Mouse (Mus musculus) B cell, adult (primary cell): Measurements from ENCODE around the gene A230072I06Rik. TPM values are rescaled to one million over a fixed set of nuclear protein-coding genes. Genes with fewer than 3 reads are reported as not detected.

Source experiments
- total RNA-seq: library from RNA; stranded (reverse); gene quantifications from 4 replicates; pipeline ENCODE4 v1.2.4, GENCODE M21; 2023; ENCODE audit not compliant: inconsistent age

Gene A230072I06Rik
- total RNA-seq: not detected in 4 replicates

DNA sequence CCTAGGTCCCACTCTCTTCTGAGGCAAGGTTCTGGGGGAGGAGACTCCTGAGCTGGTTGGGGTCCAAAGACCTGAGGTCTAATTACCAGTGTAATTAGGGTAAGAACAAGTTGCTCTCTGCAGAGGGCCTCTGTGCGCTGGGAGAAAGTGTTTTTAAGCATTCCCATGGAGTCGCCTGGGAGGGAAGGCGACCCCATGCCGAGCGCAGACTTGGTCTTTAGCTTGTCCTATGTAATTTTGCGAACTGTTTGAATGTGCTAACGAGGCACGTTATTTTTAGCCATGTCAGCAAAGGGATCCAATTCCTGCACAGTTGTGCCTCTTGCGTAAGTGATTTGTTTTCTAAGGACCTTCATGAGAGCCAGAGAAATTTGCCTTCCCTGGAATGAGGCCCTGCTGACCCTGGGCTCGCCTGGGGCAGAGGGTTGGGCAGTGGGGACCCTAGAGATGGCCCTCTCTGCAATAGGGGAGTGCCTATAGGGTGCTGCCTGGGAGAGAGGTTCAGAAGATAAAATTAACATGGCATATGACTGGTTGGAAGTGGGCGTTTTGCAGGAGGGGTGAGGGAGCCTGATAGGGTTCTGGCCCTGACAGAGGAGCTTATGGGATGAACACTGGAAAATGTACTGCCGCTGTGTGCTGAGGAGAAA, at the start of gene A230072I06Rik:
Gene A230072I06Rik, plus strand, starts transcription at position 157 of the 650 bp plus-strand sequence.

Other genes with a start within 250 kb of the A230072I06Rik start
- not detected in 4 replicates for gene Sox1, start 116.5 kb downstream of the A230072I06Rik start, total RNA-seq